Mouse (Mus musculus): ENCODE results near the gene Ism2. TPM values are rescaled to one million over a fixed set of nuclear protein-coding genes. Genes with fewer than 3 reads are reported as not detected.

Ism2 gene
- polyA plus RNA-seq (2011; ENCODE audit: insufficient read depth, insufficient read length, low replicate concordance, missing spikeins), result not detected in 2 replicates

GRCm38 (mm10) chr12:87299657-87300440, at the start of gene Ism2:
Ism2 (minus strand) TSS chr12:87299705.
- Histone ChIP-seq H3K27ac (ENCODE audit: control insufficient read depth, insufficient read depth, low read depth, low read length, poor library complexity) (no peak within 1 kb of the TSS; the same call in 1 of the 2 replicates), H3K4me3 (replicated peaks; ENCODE audit: control insufficient read depth, low read depth, low read length) (peak within 1 kb of the TSS; percentile 34), H3K4me1 (ENCODE audit: control insufficient read depth, insufficient read depth, low read length) (no peaks in the 10 kb centered on the region; the same call in none of the 2 replicates)
- 1% methylated on average over 86 of the region's 86 CpGs for WGBS
- TF ChIP-seq CTCF (IDR thresholded peaks at IDR 0.05; ENCODE audit: control insufficient read depth, insufficient read depth, low read length) (no peak; the same call in 1 of the 2 replicates), POLR2A (IDR thresholded peaks at IDR 0.05; ENCODE audit: borderline replicate concordance, control insufficient read depth, low read depth, low read length) (no peak)

- no peak for TF ChIP-seq CTCF (IDR thresholded peaks at IDR 0.05; ENCODE audit: control insufficient read depth, insufficient read depth, low read length)
- 56% methylated on average over 2 of the region's 2 CpGs for WGBS
- Histone ChIP-seq H3K4me3 (replicated peaks; ENCODE audit: control insufficient read depth, low read depth, low read length) (no peak overlapping the region), H3K4me1 (ENCODE audit: control insufficient read depth, insufficient read depth, low read length) (peaks cover 2% of the 10 kb centered on the region), H3K27ac (ENCODE audit: control insufficient read depth, insufficient read depth, low read depth, low read length, poor library complexity) (no peak overlapping the region)
These were observed 48.5 kb upstream of the Ism2 start for GRCm38 (mm10) chr12:87348029-87348428.

GRCm38 (mm10) chr12:87347511-87347910, 48.0 kb upstream of the Ism2 start:
- peaks cover 2% of the 10 kb centered on the region for H3K4me1 ChIP-seq (ENCODE audit: control insufficient read depth, insufficient read depth, low read length)
- no peak overlapping the region for H3K4me3 ChIP-seq (replicated peaks; ENCODE audit: control insufficient read depth, low read depth, low read length)
- TF ChIP-seq CTCF (IDR thresholded peaks at IDR 0.05; ENCODE audit: control insufficient read depth, insufficient read depth, low read length) (no peak), POLR2A (IDR thresholded peaks at IDR 0.05; ENCODE audit: borderline replicate concordance, control insufficient read depth, low read depth, low read length) (no peak)
- H3K27ac ChIP-seq (ENCODE audit: control insufficient read depth, insufficient read depth, low read depth, low read length, poor library complexity), result no peak overlapping the region
- WGBS, result 78% methylated on average over 2 of the region's 2 CpGs

- TF ChIP-seq POLR2A (IDR thresholded peaks at IDR 0.05; ENCODE audit: borderline replicate concordance, control insufficient read depth, low read depth, low read length), result no peak
- no peak for TF ChIP-seq CTCF (IDR thresholded peaks at IDR 0.05; ENCODE audit: control insufficient read depth, insufficient read depth, low read length)
- no peak overlapping the region for H3K27ac ChIP-seq (ENCODE audit: control insufficient read depth, insufficient read depth, low read depth, low read length, poor library complexity)
- H3K4me1 ChIP-seq (ENCODE audit: control insufficient read depth, insufficient read depth, low read length), result peaks cover 2% of the 10 kb centered on the region
- H3K4me3 ChIP-seq (replicated peaks; ENCODE audit: control insufficient read depth, low read depth, low read length), result no peak overlapping the region
These were observed 43.6 kb upstream of the Ism2 start for GRCm38 (mm10) chr12:87343084-87343605.

GRCm38 (mm10) chr12:87338082-87338481, 38.6 kb upstream of the Ism2 start:
- H3K27ac ChIP-seq (ENCODE audit: control insufficient read depth, insufficient read depth, low read depth, low read length, poor library complexity), result no peak overlapping the region
- no peak overlapping the region for H3K4me3 ChIP-seq (replicated peaks; ENCODE audit: control insufficient read depth, low read depth, low read length)
- TF ChIP-seq CTCF (IDR thresholded peaks at IDR 0.05; ENCODE audit: control insufficient read depth, insufficient read depth, low read length) (no peak), POLR2A (IDR thresholded peaks at IDR 0.05; ENCODE audit: borderline replicate concordance, control insufficient read depth, low read depth, low read length) (no peak)
- 67% methylated on average over 4 of the region's 4 CpGs for WGBS
- H3K4me1 ChIP-seq (ENCODE audit: control insufficient read depth, insufficient read depth, low read length), result peaks cover 2% of the 10 kb centered on the region; the same call in 1 of the 2 replicates

- H3K4me3 ChIP-seq (replicated peaks; ENCODE audit: control insufficient read depth, low read depth, low read length), result no peak overlapping the region
- 18% methylated on average over 2 of the region's 2 CpGs for WGBS
- no peak for TF ChIP-seq POLR2A (IDR thresholded peaks at IDR 0.05; ENCODE audit: borderline replicate concordance, control insufficient read depth, low read depth, low read length)
- no peak for TF ChIP-seq CTCF (IDR thresholded peaks at IDR 0.05; ENCODE audit: control insufficient read depth, insufficient read depth, low read length)
- no peak overlapping the region for H3K27ac ChIP-seq (ENCODE audit: control insufficient read depth, insufficient read depth, low read depth, low read length, poor library complexity)
- H3K4me1 ChIP-seq (ENCODE audit: control insufficient read depth, insufficient read depth, low read length), result peaks cover 4% of the 10 kb centered on the region; the same call in 1 of the 2 replicates
These were observed 35.4 kb upstream of the Ism2 start for GRCm38 (mm10) chr12:87334886-87335285.

GRCm38 (mm10) chr12:87333794-87334193, 34.3 kb upstream of the Ism2 start:
- Histone ChIP-seq H3K27ac (ENCODE audit: control insufficient read depth, insufficient read depth, low read depth, low read length, poor library complexity) (no peak overlapping the region), H3K4me3 (replicated peaks; ENCODE audit: control insufficient read depth, low read depth, low read length) (no peak overlapping the region), H3K4me1 (ENCODE audit: control insufficient read depth, insufficient read depth, low read length) (peaks cover 4% of the 10 kb centered on the region; the same call in 1 of the 2 replicates)
- TF ChIP-seq POLR2A (IDR thresholded peaks at IDR 0.05; ENCODE audit: borderline replicate concordance, control insufficient read depth, low read depth, low read length) (no peak), CTCF (IDR thresholded peaks at IDR 0.05; ENCODE audit: control insufficient read depth, insufficient read depth, low read length) (no peak)

GRCm38 (mm10) chr12:87332511-87332910, 33.0 kb upstream of the Ism2 start:
- H3K4me1 ChIP-seq (ENCODE audit: control insufficient read depth, insufficient read depth, low read length), result peaks cover 3% of the 10 kb centered on the region; the same call in 1 of the 2 replicates
- 84% methylated on average over 4 of the region's 4 CpGs for WGBS
- no peak overlapping the region for H3K4me3 ChIP-seq (replicated peaks; ENCODE audit: control insufficient read depth, low read depth, low read length)
- TF ChIP-seq POLR2A (IDR thresholded peaks at IDR 0.05; ENCODE audit: borderline replicate concordance, control insufficient read depth, low read depth, low read length) (no peak), CTCF (IDR thresholded peaks at IDR 0.05; ENCODE audit: control insufficient read depth, insufficient read depth, low read length) (no peak)
- H3K27ac ChIP-seq (ENCODE audit: control insufficient read depth, insufficient read depth, low read depth, low read length, poor library complexity), result no peak overlapping the region

Measured in bone marrow, adult 2 months (tissue).